Mouse (Mus musculus) heart, adult 2 months (tissue): ENCODE results near the gene Bhlha15. TPM values are rescaled to one million over a fixed set of nuclear protein-coding genes. Genes with fewer than 3 reads are reported as not detected.
A peak's percentile ranks its signal among the peaks of the same experiment; 100 is the strongest.

Source experiments
- DNase-seq, 2 experiments: peaks; one replicate each; pipeline ENCODE4 v3.0.0; 2021
- H3K27ac ChIP-seq: fragments of 200-600 bp; 2 replicates; pipeline ENCODE4 v1.8.1; 2022
- H3K27me3 ChIP-seq: fragments of 200-500 bp; 2 replicates; pipeline ENCODE4 v1.6.1; 2012; ENCODE audit warnings: mild to moderate bottlenecking, low read length, inconsistent platforms, mixed read lengths; ENCODE audit not compliant: control insufficient read depth, insufficient read depth
- H3K36me3 ChIP-seq: fragments of 200-500 bp; 2 replicates; pipeline ENCODE4 v1.6.1; 2012; ENCODE audit warnings: low read length, inconsistent platforms; ENCODE audit not compliant: control insufficient read depth, insufficient read depth
- H3K4me1 ChIP-seq: fragments of 200-500 bp; 2 replicates; pipeline ENCODE4 v1.6.1; 2011; ENCODE audit warnings: low read length; ENCODE audit not compliant: control insufficient read depth, insufficient read depth
- H3K4me3 ChIP-seq: fragments of 200-600 bp; 2 replicates; pipeline ENCODE4 v1.8.1; 2022
- H3K79me2 ChIP-seq: fragments of 200-500 bp; replicated peaks from 2 replicates; pipeline ENCODE4 v1.6.1; 2012; ENCODE audit warnings: mild to moderate bottlenecking, inconsistent platforms, low read length, moderate library complexity, mixed read lengths; ENCODE audit not compliant: control insufficient read depth, insufficient read depth
- H3K9ac ChIP-seq: fragments of 200-500 bp; 2 replicates; pipeline ENCODE4 v1.6.1; 2012; ENCODE audit warnings: low read depth, mild to moderate bottlenecking, control low read depth, inconsistent platforms, low read length, mixed read lengths
- CTCF ChIP-seq: fragments of 200-600 bp; IDR thresholded peaks from 2 replicates; pipeline ENCODE4 v1.8.1; 2022; ENCODE audit warnings: antibody characterized with exemption, mild to moderate bottlenecking, moderate library complexity
- EP300 ChIP-seq: fragments of 200-500 bp; IDR thresholded peaks from 2 replicates; pipeline ENCODE4 v1.6.1; 2011; ENCODE audit warnings: low read depth, low read length, control low read depth; ENCODE audit not compliant: insufficient read depth
- POLR2A ChIP-seq: fragments of 200-500 bp; IDR thresholded peaks from 2 replicates; pipeline ENCODE4 v1.6.1; 2011; ENCODE audit warnings: mild to moderate bottlenecking, low read depth, low read length, control low read depth; ENCODE audit not compliant: insufficient read depth
- WGBS: fragments of 180-500 bp; shearing (Covaris S2); methylation state at CpG from one replicate; pipeline ENCODE4 v1.1.7; 2018; 5-methylcytosine and 5-hydroxymethylcytosine counted together
- intact Hi-C: fragments of 180-260 bp; cut with DNase I; formaldehyde crosslinking; loops from one replicate; pipeline ENCODE4 v1.15.1; 2025
- polyA plus RNA-seq: library from polyadenylated mRNA; depleted of rRNA; stranded (reverse); fragments of >200 nt; gene quantifications from 2 replicates; pipeline ENCODE4 v1.2.3, GENCODE M21; 2012
- total RNA-seq, 2 experiments: library from RNA; stranded (reverse); gene quantifications; 2 replicates each; pipeline ENCODE4 v1.2.3; 2021

Gene Bhlha15
- total and polyA plus RNA-seq, 3 experiments: 0.08 TPM; not detected in 2

- Histone ChIP-seq H3K27me3 (no peaks in the 10 kb centered on the region), H3K27ac (no peak overlapping the region), H3K4me3 (no peak overlapping the region), H3K9ac (no peak overlapping the region), H3K79me2 (no peaks in the 10 kb centered on the region), H3K36me3 (no peaks in the 10 kb centered on the region), H3K4me1 (no peaks in the 10 kb centered on the region)
- intact Hi-C loops: no loop called here
- WGBS: 72% methylated on average over 7 of the region's 7 CpGs
- peak in 1 of 2 experiments; percentile 37 for DNase-seq
- no peak for TF ChIP-seq POLR2A
- no peak for TF ChIP-seq CTCF
- no peak for TF ChIP-seq EP300
These were observed 6.3 kb upstream of the Bhlha15 start for GRCm38 (mm10) chr5:144183647-144184335.

- H3K4me1 ChIP-seq: peaks cover 2% of the 10 kb centered on the region
- no peaks in the 10 kb centered on the region for H3K27me3 ChIP-seq
- no peak overlapping the region for H3K4me3 ChIP-seq
- 94% methylated on average over 21 of the region's 21 CpGs for WGBS
- TF ChIP-seq POLR2A: no peak
- TF ChIP-seq EP300: no peak
- TF ChIP-seq CTCF: no peak
- H3K9ac ChIP-seq: no peak overlapping the region
- H3K79me2 ChIP-seq: no peaks in the 10 kb centered on the region
- H3K36me3 ChIP-seq: no peaks in the 10 kb centered on the region
- intact Hi-C loops: no loop called here
- DNase-seq: no peak
- H3K27ac ChIP-seq: no peak overlapping the region
These were observed 5.6 kb upstream of the Bhlha15 start for GRCm38 (mm10) chr5:144184350-144185045.

GRCm38 (mm10) chr5:144188422-144188821, 1.7 kb upstream of the Bhlha15 start:
- Histone ChIP-seq H3K27ac (no peak overlapping the region), H3K79me2 (no peaks in the 10 kb centered on the region), H3K36me3 (no peaks in the 10 kb centered on the region), H3K27me3 (no peaks in the 10 kb centered on the region), H3K4me1 (peaks cover 2% of the 10 kb centered on the region), H3K4me3 (no peak overlapping the region), H3K9ac (no peak overlapping the region)
- TF ChIP-seq EP300: no peak
- no peak for TF ChIP-seq POLR2A
- no peak for TF ChIP-seq CTCF
- WGBS: 80% methylated on average over 6 of the region's 6 CpGs
- intact Hi-C loops: no loop called here
- no peak for DNase-seq

- Histone ChIP-seq H3K9ac (no peak overlapping the region), H3K27me3 (no peaks in the 10 kb centered on the region), H3K36me3 (no peaks in the 10 kb centered on the region), H3K4me3 (no peak overlapping the region), H3K4me1 (peaks cover 2% of the 10 kb centered on the region), H3K27ac (no peak overlapping the region), H3K79me2 (no peaks in the 10 kb centered on the region)
- TF ChIP-seq CTCF (no peak), POLR2A (no peak), EP300 (no peak)
- intact Hi-C loops: no loop called here
- DNase-seq: no peak
- WGBS: 41% methylated on average over 7 of the region's 7 CpGs
These were observed 759 bp upstream of the Bhlha15 start for GRCm38 (mm10) chr5:144189327-144189726.

GRCm38 (mm10) chr5:144191026-144191425, 940 bp downstream of the Bhlha15 start:
- 68% methylated on average over 23 of the region's 23 CpGs for WGBS
- TF ChIP-seq POLR2A (no peak), CTCF (no peak), EP300 (no peak)
- Histone ChIP-seq H3K79me2 (no peaks in the 10 kb centered on the region), H3K4me3 (no peak overlapping the region), H3K4me1 (peaks cover 2% of the 10 kb centered on the region), H3K36me3 (no peaks in the 10 kb centered on the region), H3K27ac (no peak overlapping the region), H3K9ac (no peak overlapping the region), H3K27me3 (no peaks in the 10 kb centered on the region)
- DNase-seq: no peak
- intact Hi-C loops: no loop called here

- intact Hi-C loops: no loop called here
- 58% methylated on average over 6 of the region's 6 CpGs for WGBS
- Histone ChIP-seq H3K27ac (no peak overlapping the region), H3K4me3 (no peak overlapping the region), H3K27me3 (no peaks in the 10 kb centered on the region), H3K36me3 (no peaks in the 10 kb centered on the region), H3K4me1 (peaks cover 2% of the 10 kb centered on the region), H3K79me2 (no peaks in the 10 kb centered on the region), H3K9ac (no peak overlapping the region)
- DNase-seq: no peak
- no peak for TF ChIP-seq POLR2A
- TF ChIP-seq CTCF: no peak
- TF ChIP-seq EP300: no peak
These were observed 2.6 kb downstream of the Bhlha15 start for GRCm38 (mm10) chr5:144192673-144193072.
